ENCODE assay signal across 8 mouse cellular contexts in the genomic region with DNA sequence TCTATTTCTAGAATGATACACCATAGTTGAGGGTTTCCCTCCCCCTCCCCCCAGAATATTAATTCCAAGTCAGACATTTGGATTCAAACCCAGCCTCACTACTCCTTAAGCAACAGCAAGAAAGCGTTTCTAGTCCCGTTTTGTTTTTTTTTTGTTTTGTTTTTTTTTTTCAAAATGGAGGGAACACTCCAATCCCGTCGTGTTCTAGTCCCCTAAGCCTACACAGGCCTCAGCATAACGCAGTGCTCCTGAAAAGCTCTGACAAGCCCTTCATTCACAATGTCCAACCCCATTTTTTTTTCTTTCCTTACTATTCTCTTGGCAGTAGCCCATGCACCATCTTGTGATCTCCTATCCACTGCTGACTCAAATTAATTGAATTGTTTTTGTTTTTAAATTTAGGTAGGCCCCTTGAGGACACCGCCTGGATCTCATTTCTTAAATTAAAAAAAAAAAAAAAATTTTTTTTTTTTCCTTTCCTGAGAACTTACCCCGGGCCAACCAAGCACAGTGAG. TPM values are rescaled to one million over a fixed set of nuclear protein-coding genes. Genes with fewer than 3 reads are reported as not detected.
DNase-seq lines count a peak whose midpoint lies in the region; ATAC-seq lines count a peak whose summit lies in the region.
"Had no signal": no experiment of that assay in that cellular context is flagged by ENCODE, and none has a peak within 500 bp of the region (broad histone marks: within the 10 kb centered on the region; RNA-seq: fewer than 3 reads in every experiment).

No protein-coding gene starts in this region.

- no peaks in the 10 kb centered on the region for H3K9me3 ChIP-seq in liver, embryonic 11.5 days (ENCODE audit: control insufficient read depth, low read length)
- no peaks in the 10 kb centered on the region for H3K9me3 ChIP-seq in embryonic facial prominence, embryonic 12.5 days
- H3K9me3 ChIP-seq in limb, embryonic 11.5 days (ENCODE audit: control insufficient read depth, low read length) = no peaks in the 10 kb centered on the region
- no peaks in the 10 kb centered on the region for H3K9me3 ChIP-seq in stomach, embryonic 14.5 days (ENCODE audit: control insufficient read depth, low read depth, low read length)

- H3K27ac ChIP-seq in liver, embryonic 11.5 days (ENCODE audit: low read depth, low read length) = no peak overlapping the region
- H3K27ac ChIP-seq in embryonic facial prominence, embryonic 12.5 days = no peak overlapping the region
- H3K27ac ChIP-seq in limb, embryonic 11.5 days (replicated peaks; ENCODE audit: low read depth, low read length) = no peak overlapping the region
- H3K27ac ChIP-seq in stomach, embryonic 14.5 days (ENCODE audit: low read length) = no peak overlapping the region

- peak overlapping the region; percentile 84; the same call in 1 of the 2 replicates for H3K9ac ChIP-seq in liver, embryonic 11.5 days (ENCODE audit: low read depth, low read length)
- H3K9ac ChIP-seq in embryonic facial prominence, embryonic 12.5 days = peak overlapping the region; percentile 70; the same call in 1 of the 2 replicates
- no peak overlapping the region for H3K9ac ChIP-seq in limb, embryonic 11.5 days (ENCODE audit: low read length)
- H3K9ac ChIP-seq in stomach, embryonic 14.5 days (replicated peaks; ENCODE audit: low read depth, low read length) = no peak overlapping the region

- no peak for DNase-seq in liver, embryonic 11.5 days (ENCODE audit: low spot score)
- DNase-seq in liver = no peak
- DNase-seq in limb, embryonic 11.5 days (ENCODE audit: low spot score) = no peak
- DNase-seq in adrenal gland, postnatal 36 days = no peak
- no peak for DNase-seq in ovary, adult 18-20 months (ENCODE audit: low spot score)
- DNase-seq: kidney, adult 11 months had no signal

- 75% methylated on average over 7 of the region's 7 CpGs for WGBS in liver, embryonic 11.5 days
- WGBS in embryonic facial prominence, embryonic 12.5 days = 67% methylated on average over 7 of the region's 7 CpGs
- 83% methylated on average over 7 of the region's 7 CpGs for WGBS in limb, embryonic 11.5 days
- 74% methylated on average over 7 of the region's 7 CpGs for WGBS in stomach, embryonic 14.5 days

- no peak for ATAC-seq in liver, embryonic 11.5 days (replicated peaks; ENCODE audit: low FRiP score)
- no peak for ATAC-seq in embryonic facial prominence, embryonic 12.5 days (ENCODE audit: insufficient number of reproducible peaks, insufficient read depth, low FRiP score, low TSS enrichment)
- no peak for ATAC-seq in limb, embryonic 11.5 days (ENCODE audit: insufficient number of reproducible peaks, low FRiP score, low TSS enrichment, low read depth)
- ATAC-seq in stomach, embryonic 14.5 days (ENCODE audit: insufficient number of reproducible peaks, insufficient read depth, low FRiP score, low read depth) = no peak

- no peaks in the 10 kb centered on the region for H3K27me3 ChIP-seq in liver, embryonic 11.5 days (replicated peaks; ENCODE audit: control insufficient read depth, insufficient read depth, low read length)
- no peaks in the 10 kb centered on the region for H3K27me3 ChIP-seq in embryonic facial prominence, embryonic 12.5 days
- no peaks in the 10 kb centered on the region for H3K27me3 ChIP-seq in limb, embryonic 11.5 days (ENCODE audit: control insufficient read depth, insufficient read depth, low read length)
- H3K27me3 ChIP-seq in stomach, embryonic 14.5 days (ENCODE audit: control insufficient read depth, insufficient read depth, low read length) = no peaks in the 10 kb centered on the region

- peak overlapping the region; percentile 77; the same call in 1 of the 2 replicates for H3K4me3 ChIP-seq in liver, embryonic 11.5 days (ENCODE audit: low read depth, low read length)
- H3K4me3 ChIP-seq in embryonic facial prominence, embryonic 12.5 days = peak overlapping the region; percentile 45; the same call in 1 of the 2 replicates
- H3K4me3 ChIP-seq in limb, embryonic 11.5 days (ENCODE audit: low read depth, low read length) = peak overlapping the region; percentile 76
- peak overlapping the region; percentile 59; the same call in 1 of the 2 replicates for H3K4me3 ChIP-seq in stomach, embryonic 14.5 days (ENCODE audit: low read depth, low read length)

- H3K36me3 ChIP-seq in liver, embryonic 11.5 days (ENCODE audit: control insufficient read depth, insufficient read depth, low read length) = no peaks in the 10 kb centered on the region; the same call in 1 of the 2 replicates
- H3K36me3 ChIP-seq in embryonic facial prominence, embryonic 12.5 days = peaks cover 3% of the 10 kb centered on the region; the same call in 1 of the 2 replicates
- no peaks in the 10 kb centered on the region for H3K36me3 ChIP-seq in limb, embryonic 11.5 days (ENCODE audit: control insufficient read depth, insufficient read depth, low read length)
- no peaks in the 10 kb centered on the region for H3K36me3 ChIP-seq in stomach, embryonic 14.5 days (ENCODE audit: control insufficient read depth, insufficient read depth, low read length)

- no peaks in the 10 kb centered on the region for H3K4me1 ChIP-seq in liver, embryonic 11.5 days (replicated peaks; ENCODE audit: control insufficient read depth, insufficient read depth, low read length)
- peaks cover 4% of the 10 kb centered on the region; the same call in 1 of the 2 replicates for H3K4me1 ChIP-seq in embryonic facial prominence, embryonic 12.5 days
- H3K4me1 ChIP-seq in limb, embryonic 11.5 days (ENCODE audit: control insufficient read depth, insufficient read depth, low read length) = no peaks in the 10 kb centered on the region
- no peaks in the 10 kb centered on the region for H3K4me1 ChIP-seq in stomach, embryonic 14.5 days (ENCODE audit: control insufficient read depth, insufficient read depth, low read length)

- H3K4me2 ChIP-seq in liver, embryonic 11.5 days = peak overlapping the region; percentile 85
- peak overlapping the region; percentile 61 for H3K4me2 ChIP-seq in embryonic facial prominence, embryonic 12.5 days (replicated peaks)
- peak overlapping the region; percentile 71 for H3K4me2 ChIP-seq in limb, embryonic 11.5 days (ENCODE audit: low read depth, severe bottlenecking)
- peak overlapping the region; percentile 70 for H3K4me2 ChIP-seq in stomach, embryonic 14.5 days (replicated peaks; ENCODE audit: low read depth, low read length)

RNA-seq across cellular contexts. Expression of a gene that starts 1.0 kb away (rescaled TPM):
- polyA plus RNA-seq in liver, embryonic 11.5 days (2014; fragmentation: Nextera tagmentation; extraction: Ambion mirVana) = 15.2 and 16.7 TPM in 2 replicates
- polyA plus RNA-seq in embryonic facial prominence, embryonic 12.5 days (2016; fragmentation: Nextera tagmentation; extraction: Ambion mirVana) = 17.8 and 18.9 TPM in 2 replicates
- 23.2 and 26.0 TPM in 2 replicates for polyA plus RNA-seq in limb, embryonic 11.5 days (2014; fragmentation: Nextera tagmentation; extraction: Ambion mirVana)
- 20.4 and 20.8 TPM in 2 replicates for polyA plus RNA-seq in stomach, embryonic 14.5 days (2014; fragmentation: Nextera tagmentation; extraction: Ambion mirVana)
- total RNA-seq in adrenal gland, postnatal 36 days (2021) = 10 to 100 TPM; 22.4 to 27.9 TPM

Comparison
In these comparisons a context has a peak if more than half of its experiments do, and no peak if none do; other contexts are left out.
1. H3K9ac ChIP-seq: peak in liver, embryonic 11.5 days (single experiment) and embryonic facial prominence, embryonic 12.5 days (single experiment); none in limb, embryonic 11.5 days (single experiment) and stomach, embryonic 14.5 days (single experiment).
2. Peak in every context shown above with its lines, with median percentiles within 50 percentile points of each other: H3K4me2 ChIP-seq and H3K4me3 ChIP-seq.